Mouse (Mus musculus) cerebellum, adult 2 months (tissue): ENCODE measurements around the gene Rad51b.

Experiments
- CTCF ChIP-seq: fragments of 200-500 bp; IDR thresholded peaks from 2 replicates; pipeline ENCODE4 v1.5.1; 2011; ENCODE audit warnings: low read depth, mild to moderate bottlenecking, control low read depth, low read length, moderate library complexity, borderline replicate concordance; ENCODE audit not compliant: insufficient read depth
- POLR2A ChIP-seq: fragments of 200-500 bp; IDR thresholded peaks from 2 replicates; pipeline ENCODE4 v1.6.1; 2011; ENCODE audit warnings: low read length, control low read depth, borderline replicate concordance; ENCODE audit not compliant: insufficient read depth

DNA sequence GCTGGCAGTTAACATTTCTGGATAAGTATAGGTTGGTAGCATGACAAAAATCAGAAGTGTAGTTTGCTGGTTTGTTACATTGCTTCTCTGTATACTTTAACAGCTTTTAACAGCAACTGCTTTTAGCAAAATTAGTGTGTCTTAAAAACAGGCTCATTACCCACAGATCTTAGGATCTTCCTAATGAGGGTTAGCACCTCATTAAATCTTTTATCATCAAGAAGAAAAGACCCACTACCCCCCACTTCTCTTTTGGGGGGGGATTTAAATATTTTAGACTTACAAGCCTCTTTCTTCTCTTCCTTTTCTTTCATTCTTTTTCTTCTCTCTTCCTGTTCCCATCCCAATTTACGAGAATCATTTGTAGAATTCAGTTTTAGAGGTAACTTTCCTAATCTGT is 207.6 kb downstream of the Rad51b start:
- TF ChIP-seq POLR2A = no peak
- no peak for TF ChIP-seq CTCF
